Comparison of ENCODE assay signal across 15 mouse cellular contexts in the genomic region with DNA sequence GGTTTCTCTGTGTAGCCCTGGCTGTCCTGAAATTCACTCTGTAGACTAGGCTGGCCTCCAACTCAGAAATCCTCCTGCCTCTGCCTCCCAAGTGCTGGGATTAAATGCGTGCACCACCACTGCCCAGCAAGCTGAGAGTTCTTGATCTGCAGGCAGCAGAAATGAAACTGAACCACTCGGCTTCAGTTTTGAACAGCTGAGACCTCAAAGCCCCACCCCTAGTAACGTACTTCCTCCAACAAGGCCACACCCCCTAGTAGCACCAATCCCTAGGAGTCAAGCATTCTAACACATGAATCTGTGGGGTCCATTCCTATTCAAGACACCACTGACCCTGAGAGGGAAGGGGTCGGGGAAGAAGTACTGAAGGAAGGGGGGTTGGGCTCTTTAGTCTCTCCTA. TPM values are rescaled to one million over a fixed set of nuclear protein-coding genes. Genes with fewer than 3 reads are reported as not detected.
A peak's percentile ranks its signal among the peaks of the same experiment; 100 is the strongest.
DNase-seq lines count a peak whose midpoint lies in the region; TF ChIP-seq lines count a peak whose summit lies in the region.
"Had no signal": no experiment of that assay in that cellular context is flagged by ENCODE, and none has a peak within 500 bp of the region (broad histone marks: within the 10 kb centered on the region; RNA-seq: fewer than 3 reads in every experiment).

No protein-coding gene starts in this region.

- DNase-seq in 416B (ENCODE audit: low read depth): peak; percentile 25
- DNase-seq in ZHBTc4 (ENCODE audit: low read depth, low spot score): peak; percentile 75
- no peak for DNase-seq in heart, adult 8-10 months (ENCODE audit: low spot score)
- DNase-seq in layer of hippocampus, postnatal 25 days (ENCODE audit: extremely low spot score in 1 of 2, low spot score in 1 of 2): no peak
- no peak for DNase-seq in right cerebral cortex, postnatal 25 days
- DNase-seq: adrenal gland, adult 8-10 months; adrenal gland, postnatal 36 days; cerebellum, adult 2 months; cerebellum, postnatal 10 days; heart, adult 2 months had no signal

- peaks cover 85% of the 10 kb centered on the region for H3K4me1 ChIP-seq in E14TG2a.4 (replicated peaks; ENCODE audit: low read depth, low read length)

- no peaks in the 10 kb centered on the region for H3K36me3 ChIP-seq in E14TG2a.4 (ENCODE audit: insufficient read depth, low read length)
- H3K36me3 ChIP-seq: embryonic facial prominence, embryonic 10.5 days; heart, embryonic 12.5 days; hindbrain, embryonic 10.5 days; hindbrain, embryonic 15.5 days had no signal

- H3K9me3 ChIP-seq in E14TG2a.4 (ENCODE audit: low read length): no peaks in the 10 kb centered on the region
- H3K9me3 ChIP-seq: embryonic facial prominence, embryonic 10.5 days; hindbrain, embryonic 10.5 days; hindbrain, embryonic 15.5 days had no signal

- peak overlapping the region; percentile 29 for H3K4me3 ChIP-seq in E14TG2a.4 (replicated peaks; ENCODE audit: low read length)
- H3K4me3 ChIP-seq: embryonic facial prominence, embryonic 10.5 days; heart, adult 2 months; heart, embryonic 12.5 days; hindbrain, embryonic 10.5 days; hindbrain, embryonic 15.5 days had no signal

- no peak for TF ChIP-seq CTCF in E14TG2a.4 (conservative IDR thresholded peaks at IDR 0.05; ENCODE audit: low read length)

- H3K27me3 ChIP-seq in E14TG2a.4 (ENCODE audit: insufficient read depth, low read length): peaks cover 11% of the 10 kb centered on the region
- H3K27me3 ChIP-seq: hindbrain, embryonic 15.5 days had no signal

RNA-seq across cellular contexts. Expression of gene Fam222a, which starts 50.8 kb away (rescaled TPM):
- 1 to 10 TPM; 1.2 to 2.4 (median 1.7) TPM for total RNA-seq in heart, adult 8-10 months (2022)
- total RNA-seq in layer of hippocampus, postnatal 25 days (2021): 1 to 10 TPM; 5.1 to 6.6 TPM

Comparison
In these comparisons a context has a peak if more than half of its experiments do, and no peak if none do; other contexts are left out.
1. DNase-seq: peak in 416B (single experiment) and ZHBTc4 (single experiment); none in heart, adult 8-10 months (single experiment), layer of hippocampus, postnatal 25 days (0 of 2) and right cerebral cortex, postnatal 25 days (single experiment).